Mouse (Mus musculus) MEL (cell line): ENCODE data around the gene 4930432K21Rik. TPM values are rescaled to one million over a fixed set of nuclear protein-coding genes. Genes with fewer than 3 reads are reported as not detected.

ENCODE experiments used
- DNase-seq: peaks from one replicate; pipeline ENCODE4 v3.0.0; 2011; ENCODE audit warnings: low read depth, low spot score
- H3K27ac ChIP-seq: 2 replicates; pipeline ENCODE4 v1.5.1; 2012; ENCODE audit warnings: low read depth, mild to moderate bottlenecking, control low read depth, low read length, moderate library complexity; ENCODE audit not compliant: control insufficient read depth
- H3K27me3 ChIP-seq, 2 experiments: fragments of 150-350 bp in 1 of 2; sonication (generic) in 1 of 2; 2 replicates each; pipeline ENCODE4 v1.6.1; 2012; ENCODE audit warnings: low read length in 2 of 2, mild to moderate bottlenecking in 2 of 2, improper control_type of control experiment in 1 of 2, moderate library complexity in 1 of 2; ENCODE audit not compliant: insufficient read depth in 2 of 2, control insufficient read depth in 1 of 2
- H3K36me3 ChIP-seq, 2 experiments: 2 replicates each; pipeline ENCODE4 v1.6.1; 2012 to 2014; ENCODE audit warnings: low read length in 2 of 2, improper control_type of control experiment in 1 of 2, inconsistent platforms in 1 of 2, mild to moderate bottlenecking in 1 of 2; ENCODE audit not compliant: insufficient read depth in 2 of 2, control insufficient read depth in 1 of 2
- H3K4me1 ChIP-seq, 2 experiments: fragments of 150-350 bp in 1 of 2; sonication (generic) in 1 of 2; 2 replicates each; pipeline ENCODE4 v1.6.1; 2012; ENCODE audit warnings: low read length in 2 of 2, improper control_type of control experiment in 1 of 2, mild to moderate bottlenecking in 1 of 2; ENCODE audit not compliant: insufficient read depth in 2 of 2, control insufficient read depth in 1 of 2
- H3K4me3 ChIP-seq, 2 experiments: fragments of 150-350 bp in 1 of 2; sonication (generic) in 1 of 2; 2 replicates each; pipeline ENCODE4 v1.5.1; 2012; ENCODE audit warnings: low read depth in 2 of 2, low read length in 2 of 2, mild to moderate bottlenecking in 2 of 2, moderate library complexity in 2 of 2, control low read depth in 1 of 2, improper control_type of control experiment in 1 of 2; ENCODE audit not compliant: control insufficient read depth in 1 of 2, insufficient read depth in 1 of 2
- H3K79me2 ChIP-seq: 2 replicates; pipeline ENCODE4 v1.6.1; 2012; ENCODE audit warnings: mild to moderate bottlenecking, low read length, moderate library complexity; ENCODE audit not compliant: control insufficient read depth, poor library complexity, insufficient read depth
- H3K9ac ChIP-seq: 2 replicates; pipeline ENCODE4 v1.6.1; 2012; ENCODE audit warnings: low read depth, mild to moderate bottlenecking, control low read depth, low read length, moderate library complexity; ENCODE audit not compliant: control insufficient read depth, poor library complexity, severe bottlenecking
- H3K9me3 ChIP-seq: fragments of 150-350 bp; sonication (generic); replicated peaks from 2 replicates; pipeline ENCODE4 v1.6.1; 2012; ENCODE audit warnings: mild to moderate bottlenecking, low read length, improper control_type of control experiment, moderate library complexity; ENCODE audit not compliant: insufficient read depth
- BHLHE40 ChIP-seq: IDR thresholded peaks from 2 replicates; pipeline ENCODE4 v1.6.1; 2012; ENCODE audit warnings: low read depth, mild to moderate bottlenecking, inconsistent platforms, low read length, improper control_type of control experiment, borderline replicate concordance
- CHD1 ChIP-seq: IDR thresholded peaks from 2 replicates; pipeline ENCODE4 v1.6.1; 2012; ENCODE audit warnings: low read depth, mild to moderate bottlenecking, inconsistent platforms, low read length, improper control_type of control experiment
- CTCF ChIP-seq, 3 experiments: IDR thresholded peaks in 2 of 3; conservative IDR thresholded peaks in 1 of 3; 2 replicates each; pipeline ENCODE4 v1.5.1; 2011 to 2012; ENCODE audit warnings: low read length in 3 of 3, low read depth in 2 of 3, mild to moderate bottlenecking in 2 of 3, improper control_type of control experiment in 1 of 3, inconsistent platforms in 1 of 3, mixed read lengths in 1 of 3, moderate library complexity in 1 of 3; ENCODE audit not compliant: control insufficient read depth in 1 of 3, insufficient read depth in 1 of 3, poor library complexity in 1 of 3, severe bottlenecking in 1 of 3
- ELF1 ChIP-seq: IDR thresholded peaks from 2 replicates; pipeline ENCODE4 v1.6.1; 2014; ENCODE audit warnings: low read depth, mild to moderate bottlenecking, inconsistent platforms, low read length, improper control_type of control experiment, moderate library complexity
- ETS1 ChIP-seq: IDR thresholded peaks from 2 replicates; pipeline ENCODE4 v1.6.1; 2012; ENCODE audit warnings: low read depth, mild to moderate bottlenecking, inconsistent platforms, low read length, improper control_type of control experiment, moderate library complexity
- KAT2A ChIP-seq: conservative IDR thresholded peaks from 2 replicates; pipeline ENCODE4 v1.6.1; 2012; ENCODE audit warnings: low read depth, low read length, improper control_type of control experiment, inconsistent platforms
- MAFK ChIP-seq: IDR thresholded peaks from 2 replicates; pipeline ENCODE4 v1.6.1; 2011; ENCODE audit warnings: low read depth, mild to moderate bottlenecking, low read length, improper control_type of control experiment, borderline replicate concordance
- MAX ChIP-seq: IDR thresholded peaks from 2 replicates; pipeline ENCODE4 v1.6.1; 2011; ENCODE audit warnings: low read length, improper control_type of control experiment
- MAZ ChIP-seq: IDR thresholded peaks from 2 replicates; pipeline ENCODE4 v1.6.1; 2012; ENCODE audit warnings: low read depth, mild to moderate bottlenecking, inconsistent platforms, low read length, improper control_type of control experiment
- MXI1 ChIP-seq: IDR thresholded peaks from 2 replicates; pipeline ENCODE4 v1.6.1; 2011; ENCODE audit warnings: mild to moderate bottlenecking, low read depth, low read length, improper control_type of control experiment
- NELFE ChIP-seq: IDR thresholded peaks from 2 replicates; pipeline ENCODE4 v1.6.1; 2011; ENCODE audit warnings: low read depth, low read length, improper control_type of control experiment
- NRF1 ChIP-seq: IDR thresholded peaks from 2 replicates; pipeline ENCODE4 v1.6.1; 2014; ENCODE audit warnings: low read depth, mild to moderate bottlenecking, inconsistent platforms, low read length, improper control_type of control experiment, moderate library complexity; ENCODE audit not compliant: poor library complexity, insufficient read depth, severe bottlenecking
- POLR2A ChIP-seq, 2 experiments: IDR thresholded peaks; 2 replicates each; pipeline ENCODE4 v1.6.1; 2011 to 2012; ENCODE audit warnings: low read length in 2 of 2, mild to moderate bottlenecking in 2 of 2, control low read depth in 1 of 2, improper control_type of control experiment in 1 of 2, low read depth in 1 of 2, moderate library complexity in 1 of 2; ENCODE audit not compliant: control insufficient read depth in 1 of 2, insufficient read depth in 1 of 2, poor library complexity in 1 of 2
- POLR2AphosphoS5 ChIP-seq: IDR thresholded peaks from 2 replicates; pipeline ENCODE4 v1.6.1; 2012; ENCODE audit warnings: low read depth, borderline replicate concordance, mild to moderate bottlenecking, inconsistent platforms, low read length, moderate library complexity, mixed read lengths
- RAD21 ChIP-seq: IDR thresholded peaks from 2 replicates; pipeline ENCODE4 v1.6.1; 2011; ENCODE audit warnings: mild to moderate bottlenecking, low read depth, low read length, improper control_type of control experiment
- TCF12 ChIP-seq: IDR thresholded peaks from 2 replicates; pipeline ENCODE4 v1.6.1; 2014; ENCODE audit warnings: low read depth, mild to moderate bottlenecking, inconsistent platforms, low read length, improper control_type of control experiment, moderate library complexity
- UBTF ChIP-seq: IDR thresholded peaks from 2 replicates; pipeline ENCODE4 v1.6.1; 2012; ENCODE audit warnings: low read depth, mild to moderate bottlenecking, inconsistent platforms, low read length, improper control_type of control experiment, moderate library complexity, borderline replicate concordance; ENCODE audit not compliant: insufficient read depth
- USF1 ChIP-seq: IDR thresholded peaks from 2 replicates; pipeline ENCODE4 v1.6.1; 2014; ENCODE audit warnings: low read depth, mild to moderate bottlenecking, inconsistent platforms, low read length, improper control_type of control experiment, moderate library complexity
- ZC3H11A ChIP-seq: IDR thresholded peaks from 2 replicates; pipeline ENCODE4 v1.6.1; 2012; ENCODE audit warnings: low read depth, mild to moderate bottlenecking, inconsistent platforms, low read length, improper control_type of control experiment
- ZMIZ1 ChIP-seq: IDR thresholded peaks from 2 replicates; pipeline ENCODE4 v1.6.1; 2012; ENCODE audit warnings: low read depth, mild to moderate bottlenecking, inconsistent platforms, low read length, improper control_type of control experiment, moderate library complexity
- ZNF384 ChIP-seq: IDR thresholded peaks from 2 replicates; pipeline ENCODE4 v1.6.1; 2012; ENCODE audit warnings: low read depth, mild to moderate bottlenecking, inconsistent platforms, low read length, improper control_type of control experiment
- polyA plus RNA-seq, 2 experiments: library from polyadenylated mRNA; stranded (reverse) in 1 of 2; unstranded in 1 of 2; fragments of >175 nt in 1 of 2; fragments of >200 nt in 1 of 2; gene quantifications; 2 replicates each; pipeline versions ENCODE4 v1.2.1 to v1.2.4; 2012; ENCODE audit warnings: low replicate concordance in 2 of 2, low read depth in 1 of 2; ENCODE audit not compliant: insufficient read length in 2 of 2, insufficient read depth in 1 of 2, missing spikeins in 1 of 2
- total RNA-seq: library from RNA; depleted of rRNA; stranded (reverse); fragments of 300-350 nt; gene quantifications from 2 replicates; pipeline ENCODE4 v1.2.3, GENCODE M21; 2012

Gene 4930432K21Rik
- total and polyA plus RNA-seq, 3 experiments, result 2.2 to 3.0 TPM; not detected in 1

DNA sequence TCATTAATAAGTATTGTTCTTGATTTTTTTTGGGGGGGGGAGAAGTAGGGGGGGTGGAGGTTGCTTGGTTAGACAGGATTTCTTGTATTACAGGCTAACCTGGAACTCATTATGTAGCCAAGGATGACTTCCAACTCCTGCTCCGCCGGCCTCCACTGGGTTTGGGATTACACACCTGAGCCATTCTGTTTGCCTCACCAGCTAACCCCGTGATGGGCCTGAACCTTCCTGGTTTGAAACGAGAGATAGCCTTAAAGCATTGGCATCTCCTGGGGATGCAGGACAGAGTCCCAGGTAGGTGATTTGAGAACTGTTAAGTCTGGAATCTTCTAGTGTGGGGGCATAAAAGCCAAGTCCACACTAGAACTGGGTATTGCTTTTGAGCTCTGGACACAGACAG, 45.3 kb downstream of the 4930432K21Rik start:
- peaks cover 0 to 8% of the 10 kb centered on the region in 2 experiments; a peak in 2 of 4 replicates for H3K36me3 ChIP-seq
- no peaks in the 10 kb centered on the region for H3K27me3 ChIP-seq
- H3K4me3 ChIP-seq, result no peak overlapping the region
- H3K4me1 ChIP-seq, result peaks cover 4 to 14% of the 10 kb centered on the region in 2 experiments
- no peak overlapping the region for H3K27ac ChIP-seq
- DNase-seq, result no peak
- peaks cover 1% of the 10 kb centered on the region; the same call in 1 of the 2 replicates for H3K79me2 ChIP-seq
- no peak overlapping the region for H3K9ac ChIP-seq
- H3K9me3 ChIP-seq, result no peaks in the 10 kb centered on the region
- TF ChIP-seq NRF1 (no peak), UBTF (no peak), POLR2A (IDR thresholded peaks at IDR 0.05; ENCODE audit: control insufficient read depth in 1 of 2, insufficient read depth in 1 of 2, low read depth in 1 of 2, low read length in 2 of 2, poor library complexity in 1 of 2) (no peak), MAX (no peak), TCF12 (no peak)

DNA sequence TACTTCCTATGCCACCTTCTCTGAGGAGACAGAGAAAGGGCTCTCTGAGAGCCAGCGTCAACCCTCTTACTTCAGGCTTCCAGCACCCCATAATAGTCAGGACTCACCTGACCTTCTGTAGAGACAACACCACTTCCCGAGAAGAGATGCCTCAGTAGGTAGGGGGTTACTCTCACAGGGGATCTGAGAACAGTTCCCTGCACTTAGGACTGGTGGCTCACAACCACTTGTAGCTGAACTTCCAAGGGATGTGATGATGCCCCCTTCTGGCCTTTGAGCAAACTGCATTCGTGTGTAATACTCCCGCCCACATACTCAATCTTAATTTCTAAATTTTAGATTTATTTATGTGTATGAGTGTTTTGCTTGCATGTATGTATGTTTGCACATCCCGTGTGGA, 45.7 kb downstream of the 4930432K21Rik start:
- peak; percentile 64 for DNase-seq
- Histone ChIP-seq H3K9ac (no peak overlapping the region), H3K9me3 (no peaks in the 10 kb centered on the region), H3K27me3 (no peaks in the 10 kb centered on the region), H3K4me3 (no peak overlapping the region), H3K27ac (no peak overlapping the region), H3K79me2 (peaks cover 1% of the 10 kb centered on the region; the same call in 1 of the 2 replicates), H3K36me3 (peaks cover 0 to 8% of the 10 kb centered on the region in 2 experiments; a peak in 2 of 4 replicates), H3K4me1 (peaks cover 4 to 15% of the 10 kb centered on the region in 2 experiments)
- no peak for TF ChIP-seq ZMIZ1
- no peak for TF ChIP-seq UBTF
- no peak for TF ChIP-seq USF1
- TF ChIP-seq ZNF384, result no peak
- TF ChIP-seq BHLHE40, result no peak
- TF ChIP-seq ETS1, result no peak
- peak; percentile 20 to 64 (median 48); a peak in 4 of 6 replicates for TF ChIP-seq CTCF (IDR thresholded peaks at IDR 0.05 in 2 of 3, conservative IDR thresholded peaks at IDR 0.05 in 1 of 3; ENCODE audit: control insufficient read depth in 1 of 3, insufficient read depth in 1 of 3, low read depth in 2 of 3, low read length in 3 of 3, poor library complexity in 1 of 3, severe bottlenecking in 1 of 3)

- Histone ChIP-seq H3K4me1 (peaks cover 4 to 21% of the 10 kb centered on the region in 2 experiments), H3K79me2 (peaks cover 1% of the 10 kb centered on the region; the same call in 1 of the 2 replicates), H3K9ac (no peak overlapping the region), H3K4me3 (no peak overlapping the region), H3K36me3 (peaks cover 0 to 8% of the 10 kb centered on the region in 2 experiments; a peak in 2 of 4 replicates), H3K27me3 (no peaks in the 10 kb centered on the region), H3K27ac (no peak overlapping the region), H3K9me3 (no peaks in the 10 kb centered on the region)
- no peak for TF ChIP-seq ZC3H11A
- no peak for TF ChIP-seq MAFK
- TF ChIP-seq MXI1, result no peak
- no peak for TF ChIP-seq NRF1
- no peak for TF ChIP-seq CTCF (IDR thresholded peaks at IDR 0.05 in 2 of 3, conservative IDR thresholded peaks at IDR 0.05 in 1 of 3; ENCODE audit: control insufficient read depth in 1 of 3, insufficient read depth in 1 of 3, low read depth in 2 of 3, low read length in 3 of 3, poor library complexity in 1 of 3, severe bottlenecking in 1 of 3)
- no peak for TF ChIP-seq POLR2AphosphoS5
- TF ChIP-seq TCF12, result no peak
- no peak for TF ChIP-seq RAD21
- no peak for TF ChIP-seq NELFE
- no peak for TF ChIP-seq BHLHE40
- no peak for TF ChIP-seq MAZ
- TF ChIP-seq CHD1, result no peak
- TF ChIP-seq MAX, result no peak
- no peak for TF ChIP-seq UBTF
- TF ChIP-seq KAT2A, result no peak
- TF ChIP-seq ZMIZ1, result no peak
- no peak for TF ChIP-seq ELF1
- TF ChIP-seq ZNF384, result no peak
- DNase-seq, result no peak
Measured at GRCm38 (mm10) chr8:84194224-84194743, 46.5 kb downstream of the 4930432K21Rik start.
